Mouse (Mus musculus): Measurements from ENCODE around the gene Dip2c.

GRCm38 (mm10) chr13:9389334-9389733 is 113.0 kb downstream of the Dip2c start:
- TF ChIP-seq ZNF384 (IDR thresholded peaks at IDR 0.05; ENCODE audit: low read depth, low read length) (no peak), E2F4 (IDR thresholded peaks at IDR 0.05; ENCODE audit: borderline replicate concordance, low read depth, low read length) (no peak), USF1 (IDR thresholded peaks at IDR 0.05; ENCODE audit: low read depth, low read length) (no peak), ETS1 (IDR thresholded peaks at IDR 0.05; ENCODE audit: low read depth, low read length) (no peak), MAZ (IDR thresholded peaks at IDR 0.05; ENCODE audit: low read depth, low read length) (no peak), SMC3 (IDR thresholded peaks at IDR 0.05; ENCODE audit: low read depth, low read length) (no peak), POLR2A (IDR thresholded peaks at IDR 0.05; ENCODE audit: control insufficient read depth in 1 of 2, insufficient read depth in 1 of 2, low read depth in 1 of 2, low read length in 2 of 2, poor library complexity in 1 of 2) (no peak)
